In genomic region chr10:13019026-13019425, GRCm38 (mm10) we compare ENCODE assay signal across 10 mouse cellular contexts. TPM values are rescaled to one million over a fixed set of nuclear protein-coding genes. Genes with fewer than 3 reads are reported as not detected.
"Had no signal": no experiment of that assay in that cellular context is flagged by ENCODE, and none has a peak within 500 bp of the region (broad histone marks: within the 10 kb centered on the region; RNA-seq: fewer than 3 reads in every experiment).

No protein-coding gene starts in this region.

- H3K9me3 ChIP-seq: midbrain, embryonic 12.5 days; neural tube, embryonic 13.5 days; neural tube, embryonic 15.5 days had no signal

- H3K4me1 ChIP-seq: midbrain, embryonic 12.5 days; neural tube, embryonic 13.5 days; neural tube, embryonic 15.5 days had no signal

- DNase-seq: lung, adult 18-20 months; right cerebral cortex, adult 18-20 months; thymus, adult 18-20 months had no signal

- H3K4me3 ChIP-seq: midbrain, embryonic 12.5 days; myocyte; neural tube, embryonic 13.5 days; neural tube, embryonic 15.5 days had no signal

- H3K9ac ChIP-seq: liver, embryonic 14.5 days; lung, embryonic 14.5 days; midbrain, embryonic 12.5 days; neural tube, embryonic 13.5 days; neural tube, embryonic 15.5 days had no signal

- H3K4me2 ChIP-seq: lung, embryonic 14.5 days; midbrain, embryonic 12.5 days; neural tube, embryonic 13.5 days; neural tube, embryonic 15.5 days had no signal

- H3K27ac ChIP-seq: liver, embryonic 14.5 days; midbrain, embryonic 12.5 days; neural tube, embryonic 13.5 days; neural tube, embryonic 15.5 days had no signal

- H3K36me3 ChIP-seq: midbrain, embryonic 12.5 days; neural tube, embryonic 13.5 days; neural tube, embryonic 15.5 days had no signal

- H3K27me3 ChIP-seq: midbrain, embryonic 12.5 days; neural tube, embryonic 13.5 days; neural tube, embryonic 15.5 days had no signal

RNA-seq across cellular contexts. Expression of gene Plagl1, which starts 41.3 kb away (rescaled TPM):
- total RNA-seq: megakaryocyte-erythroid progenitor cell, adult 5-6 weeks had no signal
